ENCODE assay signal across 9 mouse cellular contexts in genomic region chr16:44565328-44566210, GRCm38 (mm10). TPM values are rescaled to one million over a fixed set of nuclear protein-coding genes. Genes with fewer than 3 reads are reported as not detected.
DNase-seq lines count a peak whose midpoint lies in the region; ATAC-seq lines count a peak whose summit lies in the region.
"Had no signal": no experiment of that assay in that cellular context is flagged by ENCODE, and none has a peak within 500 bp of the region (broad histone marks: within the 10 kb centered on the region; RNA-seq: fewer than 3 reads in every experiment).

No protein-coding gene starts in this region.

- ATAC-seq in heart, embryonic 16.5 days (replicated peaks; ENCODE audit: extremely low read depth, insufficient read depth, low FRiP score) = no peak
- 0 out of 2 replicates have a peak, but pooled peaks have one; percentile 45 for ATAC-seq in embryonic facial prominence, embryonic 15.5 days (ENCODE audit: insufficient number of reproducible peaks, low FRiP score, low TSS enrichment, low read depth)
- ATAC-seq in hindbrain, embryonic 15.5 days (ENCODE audit: low FRiP score, low read depth) = peak; percentile 56; the same call in 1 of the 2 replicates
- ATAC-seq in neural tube, embryonic 12.5 days (ENCODE audit: low FRiP score, low read depth) = peak; percentile 52; the same call in 1 of the 2 replicates
- no peak for ATAC-seq in erythroid progenitor cell, adult 5-6 weeks (replicated peaks; ENCODE audit: low FRiP score, poor library complexity, severe bottlenecking)

- DNase-seq in heart, postnatal 14 days = no peak
- DNase-seq in layer of hippocampus, postnatal 14 days (ENCODE audit: low spot score in 2 of 2) = no peak
- no peak for DNase-seq in layer of hippocampus, postnatal 36 days

- H3K9ac ChIP-seq in heart, embryonic 16.5 days (ENCODE audit: low read length) = no peak overlapping the region
- no peak overlapping the region for H3K9ac ChIP-seq in embryonic facial prominence, embryonic 15.5 days
- no peak overlapping the region for H3K9ac ChIP-seq in hindbrain, embryonic 15.5 days
- H3K9ac ChIP-seq in neural tube, embryonic 12.5 days = no peak overlapping the region

- no peaks in the 10 kb centered on the region for H3K4me1 ChIP-seq in heart, embryonic 16.5 days (ENCODE audit: control insufficient read depth, insufficient read depth, low read length)
- peaks cover 14% of the 10 kb centered on the region for H3K4me1 ChIP-seq in embryonic facial prominence, embryonic 15.5 days
- peaks cover 14% of the 10 kb centered on the region for H3K4me1 ChIP-seq in hindbrain, embryonic 15.5 days (replicated peaks)
- peaks cover 11% of the 10 kb centered on the region for H3K4me1 ChIP-seq in neural tube, embryonic 12.5 days

- H3K4me2 ChIP-seq in heart, embryonic 16.5 days (ENCODE audit: low read depth, low read length) = peak overlapping the region; percentile 40
- peak overlapping the region; percentile 43 for H3K4me2 ChIP-seq in embryonic facial prominence, embryonic 15.5 days (replicated peaks)
- peak overlapping the region; percentile 52 for H3K4me2 ChIP-seq in hindbrain, embryonic 15.5 days
- H3K4me2 ChIP-seq in neural tube, embryonic 12.5 days (replicated peaks) = peak overlapping the region; percentile 42

- H3K27ac ChIP-seq in heart, embryonic 16.5 days (ENCODE audit: low read length) = no peak overlapping the region
- no peak overlapping the region for H3K27ac ChIP-seq in embryonic facial prominence, embryonic 15.5 days (replicated peaks)
- no peak overlapping the region; the same call in 1 of the 2 replicates for H3K27ac ChIP-seq in hindbrain, embryonic 15.5 days (replicated peaks)
- H3K27ac ChIP-seq in neural tube, embryonic 12.5 days = no peak overlapping the region

- 52% methylated on average over 22 of the region's 22 CpGs for WGBS in heart, embryonic 16.5 days
- 29% methylated on average over 22 of the region's 22 CpGs for WGBS in embryonic facial prominence, embryonic 15.5 days
- 30% methylated on average over 22 of the region's 22 CpGs for WGBS in hindbrain, embryonic 15.5 days
- 34% methylated on average over 22 of the region's 22 CpGs for WGBS in neural tube, embryonic 12.5 days

- 0 out of 2 replicates have a peak overlapping the region, but pooled peaks have one; percentile 10 for H3K4me3 ChIP-seq in heart, embryonic 16.5 days (ENCODE audit: low read length)
- peak overlapping the region; percentile 11 for H3K4me3 ChIP-seq in embryonic facial prominence, embryonic 15.5 days (replicated peaks)
- 0 out of 2 replicates have a peak overlapping the region, but pooled peaks have one; percentile 13 for H3K4me3 ChIP-seq in hindbrain, embryonic 15.5 days
- no peak overlapping the region for H3K4me3 ChIP-seq in neural tube, embryonic 12.5 days

- no peaks in the 10 kb centered on the region; the same call in 1 of the 2 replicates for H3K27me3 ChIP-seq in heart, embryonic 16.5 days (ENCODE audit: control insufficient read depth, insufficient read depth, low read length)
- H3K27me3 ChIP-seq in embryonic facial prominence, embryonic 15.5 days = no peaks in the 10 kb centered on the region
- H3K27me3 ChIP-seq in hindbrain, embryonic 15.5 days = no peaks in the 10 kb centered on the region
- H3K27me3 ChIP-seq in neural tube, embryonic 12.5 days (replicated peaks) = no peaks in the 10 kb centered on the region

- H3K36me3 ChIP-seq in heart, embryonic 16.5 days (ENCODE audit: control insufficient read depth, insufficient read depth) = no peaks in the 10 kb centered on the region
- H3K36me3 ChIP-seq in embryonic facial prominence, embryonic 15.5 days = no peaks in the 10 kb centered on the region
- no peaks in the 10 kb centered on the region for H3K36me3 ChIP-seq in hindbrain, embryonic 15.5 days
- no peaks in the 10 kb centered on the region for H3K36me3 ChIP-seq in neural tube, embryonic 12.5 days
- H3K36me3 ChIP-seq: G1E had no signal

- 0 out of 2 replicates have a peak, but pooled peaks cover 3% of the 10 kb centered on the region for H3K9me3 ChIP-seq in heart, embryonic 16.5 days (replicated peaks; ENCODE audit: control insufficient read depth, low read length)
- no peaks in the 10 kb centered on the region for H3K9me3 ChIP-seq in embryonic facial prominence, embryonic 15.5 days (replicated peaks)
- no peaks in the 10 kb centered on the region for H3K9me3 ChIP-seq in hindbrain, embryonic 15.5 days
- H3K9me3 ChIP-seq in neural tube, embryonic 12.5 days = no peaks in the 10 kb centered on the region
- H3K9me3 ChIP-seq: G1E had no signal

- intact Hi-C loops in heart, postnatal 14 days (cut with DNase I) = no loop called here

RNA-seq across cellular contexts. Expression of gene Boc, which starts 6.9 kb away (rescaled TPM):
- polyA plus RNA-seq in heart, embryonic 16.5 days (2015; fragmentation: Nextera tagmentation; extraction: Ambion mirVana) = 8.3 and 9.2 TPM in 2 replicates
- total RNA-seq in heart, postnatal 14 days (2021) = 1 to 10 TPM; 7.1 to 8.6 TPM
- 42.3 and 49.1 TPM in 2 replicates for polyA plus RNA-seq in embryonic facial prominence, embryonic 15.5 days (2015; fragmentation: Nextera tagmentation; extraction: Ambion mirVana)
- polyA plus RNA-seq in hindbrain, embryonic 15.5 days (2015; fragmentation: Nextera tagmentation; extraction: Ambion mirVana) = 15.8 and 19.4 TPM in 2 replicates
- 32.1 and 34.3 TPM in 2 replicates for polyA plus RNA-seq in neural tube, embryonic 12.5 days (2016; fragmentation: Nextera tagmentation; extraction: Ambion mirVana)
- total RNA-seq in layer of hippocampus, postnatal 14 days (2021) = 10 to 100 TPM in 1 of 2 experiments, 1 to 10 TPM in 1; 9.9 to 10.7 TPM
- 10 to 100 TPM in 1 of 2 experiments, 1 to 10 TPM in 1; 9.8 to 10.1 TPM for total RNA-seq in layer of hippocampus, postnatal 36 days (2021)
- not detected in 2 replicates for total RNA-seq in erythroid progenitor cell, adult 5-6 weeks (2015; ENCODE audit: low replicate concordance)
- not detected in 2 replicates for total RNA-seq in erythroid progenitor cell, adult 5-6 weeks (2017; ENCODE audit: low replicate concordance)
- total RNA-seq: G1E had no signal
- polyA plus RNA-seq: G1E had no signal

Comparison
In these comparisons a context has a peak if more than half of its experiments do, and no peak if none do; other contexts are left out.
1. ATAC-seq: peak in embryonic facial prominence, embryonic 15.5 days (single experiment), hindbrain, embryonic 15.5 days (single experiment) and neural tube, embryonic 12.5 days (single experiment); none in heart, embryonic 16.5 days (single experiment) and erythroid progenitor cell, adult 5-6 weeks (single experiment).
2. RNA of gene Boc, which starts 6.9 kb away (total RNA-seq): 9.9 to 10.7 TPM in layer of hippocampus, postnatal 14 days, 9.8 to 10.1 TPM in layer of hippocampus, postnatal 36 days and 7.1 to 8.6 TPM in heart, postnatal 14 days; not detected in erythroid progenitor cell, adult 5-6 weeks; every median in the first group is over 4 times any median in the second.
3. Peak in every context shown above with its lines, with median percentiles within 50 percentile points of each other: H3K4me2 ChIP-seq.